Mouse (Mus musculus) lung, adult 2 months (tissue): Measurements from ENCODE around the gene Pa2g4.

Experiments used
- CTCF ChIP-seq: fragments of 200-500 bp; IDR thresholded peaks from 2 replicates; pipeline ENCODE4 v1.5.1; 2011; ENCODE audit warnings: mild to moderate bottlenecking, low read length, control low read depth; ENCODE audit not compliant: insufficient read depth
- POLR2A ChIP-seq: fragments of 200-500 bp; IDR thresholded peaks from 2 replicates; pipeline ENCODE4 v1.6.1; 2011; ENCODE audit warnings: low read depth, mild to moderate bottlenecking, control low read depth, low read length, borderline replicate concordance; ENCODE audit errors: extremely low read depth

- TF ChIP-seq CTCF: no peak
- TF ChIP-seq POLR2A: no peak
Observed at GRCm38 (mm10) chr10:128535206-128535605, 30.6 kb downstream of the Pa2g4 start.
